Mouse (Mus musculus) intestine, embryonic 14.5 days (tissue): ENCODE data around the gene 1110004F10Rik. TPM values are rescaled to one million over a fixed set of nuclear protein-coding genes. Genes with fewer than 3 reads are reported as not detected.
A peak's percentile ranks its signal among the peaks of the same experiment; 100 is the strongest.

Experiments
- ATAC-seq: fragments of 200-750 bp; cut with Nextera tagmentation; replicated peaks from 2 replicates; pipeline ENCODE4 v1.8.0; 2017; ENCODE audit warnings: low read depth, moderate number of reproducible peaks, moderate TSS enrichment, moderate library complexity; ENCODE audit not compliant: low FRiP score, low TSS enrichment
- DNase-seq: peaks from one replicate; pipeline ENCODE4 v3.0.0-alpha.2; 2018; ENCODE audit warnings: low spot score
- H3K27ac ChIP-seq: fragments of 300-500 bp; sonication (generic); 2 replicates; pipeline ENCODE4 v1.5.1; 2014; ENCODE audit warnings: low read depth, mild to moderate bottlenecking, control low read depth
- H3K27me3 ChIP-seq: fragments of 300-500 bp; sonication (generic); replicated peaks from 2 replicates; pipeline ENCODE4 v1.6.1; 2014; ENCODE audit warnings: low read length, control low read depth; ENCODE audit not compliant: control insufficient read depth, insufficient read depth
- H3K36me3 ChIP-seq: fragments of 300-500 bp; sonication (generic); 2 replicates; pipeline ENCODE4 v1.6.1; 2014; ENCODE audit warnings: low read length, control low read depth; ENCODE audit not compliant: control insufficient read depth, insufficient read depth
- H3K4me1 ChIP-seq: fragments of 300-500 bp; sonication (generic); replicated peaks from 2 replicates; pipeline ENCODE4 v1.6.1; 2014; ENCODE audit warnings: low read length, control low read depth, mixed read lengths; ENCODE audit not compliant: control insufficient read depth, insufficient read depth
- H3K4me2 ChIP-seq: fragments of 300-500 bp; sonication (generic); 2 replicates; pipeline ENCODE4 v1.6.1; 2014; ENCODE audit warnings: low read length
- H3K4me3 ChIP-seq: fragments of 300-500 bp; sonication (generic); 2 replicates; pipeline ENCODE4 v1.5.1; 2014; ENCODE audit warnings: low read depth, low read length, control low read depth, mixed read lengths
- H3K9ac ChIP-seq: fragments of 300-500 bp; sonication (generic); 2 replicates; pipeline ENCODE4 v1.6.1; 2014; ENCODE audit warnings: mild to moderate bottlenecking, low read length
- H3K9me3 ChIP-seq: fragments of 300-500 bp; sonication (generic); 2 replicates; pipeline ENCODE4 v1.6.1; 2016; ENCODE audit warnings: low read length, control low read depth; ENCODE audit not compliant: control insufficient read depth
- WGBS: fragments of 180-500 bp; shearing (Covaris S2); extraction: QIAGEN DNeasy Blood & Tissue Kit; methylation state at CpG from one replicate; pipeline ENCODE4 v1.1.7; 2014; 5-methylcytosine and 5-hydroxymethylcytosine counted together
- polyA plus RNA-seq: library from polyadenylated mRNA; unstranded; fragments of >200 nt; fragmentation: Nextera tagmentation; extraction: Ambion mirVana; gene quantifications from 2 replicates; pipeline ENCODE4 v1.2.1, GENCODE M21; 2014

1110004F10Rik gene
- polyA plus RNA-seq, 1 experiment from 2014 or later, result 252 TPM

GRCm38 (mm10) chr7:116124057-116124456 is 84.9 kb downstream of the 1110004F10Rik start:
- WGBS, result 88% methylated on average over 12 of the region's 12 CpGs
- H3K36me3 ChIP-seq, result no peaks in the 10 kb centered on the region
- ATAC-seq, result no peak

GRCm38 (mm10) chr7:116125671-116126070 is 86.5 kb downstream of the 1110004F10Rik start:
- no peak overlapping the region for H3K27ac ChIP-seq

More at GRCm38 (mm10) chr7:116124057-116124456, 84.9 kb downstream of the 1110004F10Rik start:
- Histone ChIP-seq H3K4me1 (no peaks in the 10 kb centered on the region), H3K4me3 (no peak overlapping the region), H3K27me3 (no peaks in the 10 kb centered on the region), H3K9ac (no peak overlapping the region), H3K9me3 (no peaks in the 10 kb centered on the region), H3K4me2 (no peak overlapping the region), H3K27ac (no peak overlapping the region)
- DNase-seq, result no peak

DNA sequence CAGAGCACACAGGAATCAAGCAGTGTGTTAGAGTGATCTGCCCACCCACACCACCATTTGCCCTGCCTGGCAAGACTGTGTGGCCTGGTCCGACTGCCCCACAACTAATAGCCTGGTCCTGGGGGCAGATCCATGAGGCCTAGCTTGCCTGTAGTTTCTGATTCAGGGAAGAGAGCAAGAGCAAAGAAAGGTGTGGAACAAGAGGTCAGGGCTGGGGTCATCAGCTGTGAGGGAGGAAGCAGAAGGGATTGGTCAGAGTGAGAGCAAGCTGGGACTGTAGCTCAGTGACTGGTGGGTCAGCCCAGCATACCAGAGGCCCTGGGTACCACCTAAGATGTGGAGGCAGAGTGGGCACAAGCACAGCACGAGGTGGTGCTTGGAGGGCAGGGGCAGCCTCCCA is 87.9 kb downstream of the 1110004F10Rik start:
- no peak for ATAC-seq
- Histone ChIP-seq H3K9ac (no peak overlapping the region), H3K4me3 (no peak overlapping the region), H3K27ac (no peak overlapping the region), H3K27me3 (no peaks in the 10 kb centered on the region), H3K4me1 (no peaks in the 10 kb centered on the region), H3K4me2 (no peak overlapping the region), H3K9me3 (no peaks in the 10 kb centered on the region), H3K36me3 (no peaks in the 10 kb centered on the region)
- DNase-seq, result no peak
- 69% methylated on average over 2 of the region's 2 CpGs for WGBS

More at GRCm38 (mm10) chr7:116125671-116126070, 86.5 kb downstream of the 1110004F10Rik start:
- WGBS, result 73% methylated on average over 7 of the region's 7 CpGs
- Histone ChIP-seq H3K36me3 (no peaks in the 10 kb centered on the region), H3K4me1 (no peaks in the 10 kb centered on the region), H3K4me2 (no peak overlapping the region), H3K9me3 (no peaks in the 10 kb centered on the region), H3K4me3 (no peak overlapping the region), H3K9ac (no peak overlapping the region), H3K27me3 (no peaks in the 10 kb centered on the region)
- ATAC-seq, result no peak
- DNase-seq, result no peak

GRCm38 (mm10) chr7:116128286-116128685 is 89.1 kb downstream of the 1110004F10Rik start:
- H3K9ac ChIP-seq, result no peak overlapping the region
- no peaks in the 10 kb centered on the region for H3K4me1 ChIP-seq
- no peaks in the 10 kb centered on the region for H3K36me3 ChIP-seq
- no peak overlapping the region for H3K27ac ChIP-seq
- H3K9me3 ChIP-seq, result no peaks in the 10 kb centered on the region
- ATAC-seq (no peak), DNase-seq (no peak)
- WGBS, result 92% methylated on average over 8 of the region's 8 CpGs
- H3K4me2 ChIP-seq, result no peak overlapping the region
- H3K4me3 ChIP-seq, result no peak overlapping the region
- H3K27me3 ChIP-seq, result no peaks in the 10 kb centered on the region

DNA sequence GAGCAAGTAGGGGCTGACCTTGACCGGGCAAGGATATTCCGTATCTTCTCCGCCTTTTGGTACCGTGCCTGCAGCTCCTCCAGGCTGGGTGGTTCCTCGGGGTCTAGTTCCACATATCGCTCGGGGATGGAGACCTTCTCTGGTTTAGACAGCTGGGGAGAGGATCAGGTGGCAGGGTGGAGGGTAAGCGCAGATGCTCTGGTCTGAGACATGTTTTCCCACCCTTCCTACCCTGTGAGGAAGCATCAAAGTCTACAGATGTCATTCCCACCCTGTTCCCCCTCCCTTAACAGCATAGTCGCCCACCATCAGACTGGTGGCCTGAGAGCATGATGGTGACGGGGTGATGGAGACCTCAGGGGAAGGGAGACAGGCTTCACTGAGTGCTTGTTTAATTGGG is 90.2 kb downstream of the 1110004F10Rik start:
- H3K36me3 ChIP-seq, result no peaks in the 10 kb centered on the region
- no peak overlapping the region for H3K27ac ChIP-seq
- ATAC-seq (no peak), DNase-seq (no peak)
- no peaks in the 10 kb centered on the region for H3K27me3 ChIP-seq
- H3K4me3 ChIP-seq, result no peak overlapping the region
- H3K9ac ChIP-seq, result no peak overlapping the region
- H3K4me2 ChIP-seq, result no peak overlapping the region
- 89% methylated on average over 10 of the region's 10 CpGs for WGBS
- no peaks in the 10 kb centered on the region for H3K4me1 ChIP-seq
- H3K9me3 ChIP-seq, result no peaks in the 10 kb centered on the region

DNA sequence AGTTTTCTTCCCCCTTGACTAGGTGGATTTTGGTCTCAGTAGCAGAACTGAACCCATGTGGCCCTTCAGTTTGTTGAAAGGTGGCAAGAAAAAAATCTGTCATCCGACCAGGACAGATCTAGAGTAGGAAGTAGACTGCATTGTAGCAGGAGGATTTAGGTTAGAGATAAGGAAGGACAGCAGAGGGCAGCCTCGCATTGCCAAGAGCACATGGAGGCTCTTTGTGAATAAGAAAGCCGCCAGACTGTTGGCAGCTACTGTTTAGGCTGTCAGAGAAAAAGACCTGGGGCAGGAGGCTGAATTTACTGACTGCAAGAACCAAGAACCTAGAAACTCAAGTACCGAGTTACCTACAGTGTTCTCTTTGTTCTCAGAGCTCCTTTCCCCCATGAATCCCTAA is 92.2 kb downstream of the 1110004F10Rik start:
- Histone ChIP-seq H3K27me3 (no peaks in the 10 kb centered on the region), H3K4me1 (no peaks in the 10 kb centered on the region), H3K9me3 (no peaks in the 10 kb centered on the region), H3K4me2 (no peak overlapping the region), H3K9ac (no peak overlapping the region), H3K27ac (no peak overlapping the region), H3K4me3 (no peak overlapping the region), H3K36me3 (no peaks in the 10 kb centered on the region)
- DNase-seq, result no peak
- no peak for ATAC-seq
- 19% methylated on average over 4 of the region's 4 CpGs for WGBS

DNA sequence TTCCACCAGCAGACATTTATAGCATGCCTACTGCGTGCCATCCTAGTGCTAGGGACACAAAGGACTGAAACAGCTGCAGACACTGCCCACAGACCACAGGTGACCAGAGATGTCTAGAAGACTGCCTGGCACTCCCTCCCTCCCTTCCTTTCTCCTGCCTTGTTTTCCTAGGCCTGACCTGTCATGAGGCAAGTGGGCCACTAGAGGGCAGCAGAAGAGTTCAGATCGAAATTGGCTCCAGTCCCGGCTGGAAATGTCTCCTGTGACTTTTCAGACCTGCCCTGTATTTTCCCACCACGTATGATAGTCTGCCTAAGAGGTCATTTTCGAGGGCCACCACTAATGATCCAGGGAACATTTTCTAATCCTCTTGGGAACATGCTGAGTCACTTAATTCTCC is 92.9 kb downstream of the 1110004F10Rik start:
- Histone ChIP-seq H3K4me3 (no peak overlapping the region), H3K9me3 (no peaks in the 10 kb centered on the region), H3K27ac (no peak overlapping the region), H3K4me1 (no peaks in the 10 kb centered on the region), H3K4me2 (no peak overlapping the region), H3K27me3 (no peaks in the 10 kb centered on the region), H3K9ac (no peak overlapping the region), H3K36me3 (no peaks in the 10 kb centered on the region)
- 0 out of 2 replicates have a peak, but pooled peaks have one; percentile 29 for ATAC-seq
- peak; percentile 88 for DNase-seq
- WGBS, result 3% methylated on average over 5 of the region's 5 CpGs

- Histone ChIP-seq H3K36me3 (no peaks in the 10 kb centered on the region), H3K4me1 (no peaks in the 10 kb centered on the region), H3K4me3 (no peak overlapping the region), H3K27me3 (no peaks in the 10 kb centered on the region), H3K4me2 (no peak overlapping the region), H3K27ac (no peak overlapping the region), H3K9me3 (no peaks in the 10 kb centered on the region), H3K9ac (no peak overlapping the region)
- ATAC-seq (no peak), DNase-seq (no peak)
- 81% methylated on average over 31 of the region's 31 CpGs for whole genome bisulfite sequencing
Measured at GRCm38 (mm10) chr7:116134413-116135292, 95.5 kb downstream of the 1110004F10Rik start.

DNA sequence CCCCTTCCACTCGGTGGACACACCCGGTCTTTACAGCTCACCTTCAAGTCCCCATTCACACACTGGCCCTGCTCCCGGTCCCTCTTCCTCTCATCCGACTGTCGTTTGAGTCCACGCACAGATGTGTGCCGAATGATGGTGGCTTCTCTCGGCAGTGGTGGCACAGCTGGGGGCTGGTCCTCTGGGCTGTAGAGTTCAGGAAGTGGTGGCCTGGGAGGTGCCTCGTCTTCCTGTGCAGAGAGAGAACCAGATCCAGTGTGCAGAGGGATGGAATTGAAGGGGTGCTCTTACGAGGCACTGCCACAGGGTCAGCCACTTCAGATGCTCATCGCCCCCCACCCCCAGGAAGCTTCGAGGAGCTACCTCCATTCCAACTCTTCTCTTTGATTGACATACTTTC is 98.0 kb downstream of the 1110004F10Rik start:
- H3K9ac ChIP-seq, result no peak overlapping the region
- whole genome bisulfite sequencing, result 82% methylated on average over 12 of the region's 12 CpGs
- no peaks in the 10 kb centered on the region for H3K4me1 ChIP-seq
- H3K27me3 ChIP-seq, result no peaks in the 10 kb centered on the region
- ATAC-seq (no peak), DNase-seq (no peak)
- no peak overlapping the region for H3K4me3 ChIP-seq
- no peak overlapping the region for H3K27ac ChIP-seq
- no peaks in the 10 kb centered on the region for H3K9me3 ChIP-seq
- H3K4me2 ChIP-seq, result no peak overlapping the region
- no peaks in the 10 kb centered on the region for H3K36me3 ChIP-seq
